Mouse (Mus musculus): Measurements from ENCODE around the gene Ndufc1. TPM values are rescaled to one million over a fixed set of nuclear protein-coding genes. Genes with fewer than 3 reads are reported as not detected.

The Ndufc1 gene
- total and polyA plus RNA-seq, 2 experiments from 2014 or later, result 78.2 to 871 TPM

DNA sequence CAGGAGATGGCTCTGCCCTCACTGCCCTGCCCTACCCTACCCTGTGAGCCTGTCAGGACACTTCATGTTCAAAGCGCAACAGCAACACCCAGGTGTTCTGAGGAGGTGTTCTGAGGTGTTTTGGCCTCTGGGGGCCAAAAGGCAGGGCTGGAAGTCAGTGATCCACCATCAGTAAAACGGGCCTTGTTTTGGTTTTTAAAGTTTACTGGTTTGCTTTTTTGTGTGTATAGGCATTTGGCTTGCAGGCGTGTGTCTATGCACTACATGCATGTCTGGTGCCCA, 30.2 kb downstream of the Ndufc1 start:
- H3K27ac ChIP-seq (ENCODE audit: low read depth, low read length), result no peak overlapping the region
- ATAC-seq, result no peak
- no peak overlapping the region for H3K9ac ChIP-seq
- no peak for DNase-seq
- WGBS, result 95% methylated on average over 3 of the region's 3 CpGs
- TF ChIP-seq CTCF (IDR thresholded peaks at IDR 0.05; ENCODE audit: low read depth), result no peak
- H3K4me2 ChIP-seq (ENCODE audit: low read depth), result no peak overlapping the region
- no peaks in the 10 kb centered on the region for H3K4me1 ChIP-seq (ENCODE audit: insufficient read depth)
- no peak overlapping the region for H3K4me3 ChIP-seq (ENCODE audit: low read depth, low read length)
- no peaks in the 10 kb centered on the region for H3K9me3 ChIP-seq (ENCODE audit: low read length)
- H3K27me3 ChIP-seq (ENCODE audit: insufficient read depth, low read length), result no peaks in the 10 kb centered on the region
- no peaks in the 10 kb centered on the region for H3K36me3 ChIP-seq (ENCODE audit: insufficient read depth)

DNA sequence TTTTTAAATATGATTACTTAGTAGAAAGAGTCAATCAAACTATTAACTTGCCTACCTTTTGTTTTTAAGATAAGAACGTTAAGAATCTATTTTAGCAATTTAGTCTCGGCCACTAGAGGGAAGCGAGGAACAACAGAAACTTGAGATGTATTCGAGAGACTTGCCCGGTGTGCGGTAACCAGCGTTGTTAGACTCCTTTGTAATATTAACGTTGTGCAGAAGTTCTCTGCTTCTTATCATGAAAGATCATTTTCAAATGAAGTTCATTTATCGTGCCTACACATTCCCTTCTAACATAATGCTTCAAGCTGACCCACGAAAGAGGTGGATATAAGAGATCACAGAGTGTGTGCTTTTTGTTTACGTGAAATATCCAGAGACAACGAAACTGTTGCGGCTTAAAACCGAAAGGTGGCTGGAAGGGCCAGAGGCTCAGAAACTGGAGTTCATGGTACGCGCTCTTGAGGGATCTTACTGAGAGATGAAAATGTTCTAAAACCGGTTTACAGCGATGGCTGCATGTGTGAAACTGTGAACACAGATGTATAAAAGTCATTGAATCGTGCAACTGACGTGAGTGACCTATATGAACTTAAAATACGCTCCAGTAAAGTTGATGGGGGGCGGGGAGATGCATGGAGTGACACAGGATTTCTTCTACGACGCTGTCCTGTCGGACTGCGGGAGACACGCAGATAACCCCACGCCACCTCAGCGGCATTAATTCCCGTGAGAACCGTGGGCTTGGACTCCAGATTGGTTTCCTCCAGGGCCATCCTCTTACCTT, 30.7 kb downstream of the Ndufc1 start:
- H3K9ac ChIP-seq, result no peak overlapping the region
- DNase-seq (peak; percentile 47), ATAC-seq (peak; percentile 59; the same call in 1 of the 2 replicates)
- no peak overlapping the region for H3K27ac ChIP-seq (ENCODE audit: low read depth, low read length)
- 48% methylated on average over 31 of the region's 31 CpGs for WGBS
- H3K36me3 ChIP-seq (ENCODE audit: insufficient read depth), result no peaks in the 10 kb centered on the region
- H3K4me3 ChIP-seq (ENCODE audit: low read depth, low read length), result no peak overlapping the region
- no peaks in the 10 kb centered on the region for H3K9me3 ChIP-seq (ENCODE audit: low read length)
- H3K27me3 ChIP-seq (ENCODE audit: insufficient read depth, low read length), result no peaks in the 10 kb centered on the region
- H3K4me1 ChIP-seq (ENCODE audit: insufficient read depth), result no peaks in the 10 kb centered on the region
- TF ChIP-seq CTCF (IDR thresholded peaks at IDR 0.05; ENCODE audit: low read depth), result peak; percentile 61
- H3K4me2 ChIP-seq (ENCODE audit: low read depth), result peak overlapping the region; percentile 27

DNA sequence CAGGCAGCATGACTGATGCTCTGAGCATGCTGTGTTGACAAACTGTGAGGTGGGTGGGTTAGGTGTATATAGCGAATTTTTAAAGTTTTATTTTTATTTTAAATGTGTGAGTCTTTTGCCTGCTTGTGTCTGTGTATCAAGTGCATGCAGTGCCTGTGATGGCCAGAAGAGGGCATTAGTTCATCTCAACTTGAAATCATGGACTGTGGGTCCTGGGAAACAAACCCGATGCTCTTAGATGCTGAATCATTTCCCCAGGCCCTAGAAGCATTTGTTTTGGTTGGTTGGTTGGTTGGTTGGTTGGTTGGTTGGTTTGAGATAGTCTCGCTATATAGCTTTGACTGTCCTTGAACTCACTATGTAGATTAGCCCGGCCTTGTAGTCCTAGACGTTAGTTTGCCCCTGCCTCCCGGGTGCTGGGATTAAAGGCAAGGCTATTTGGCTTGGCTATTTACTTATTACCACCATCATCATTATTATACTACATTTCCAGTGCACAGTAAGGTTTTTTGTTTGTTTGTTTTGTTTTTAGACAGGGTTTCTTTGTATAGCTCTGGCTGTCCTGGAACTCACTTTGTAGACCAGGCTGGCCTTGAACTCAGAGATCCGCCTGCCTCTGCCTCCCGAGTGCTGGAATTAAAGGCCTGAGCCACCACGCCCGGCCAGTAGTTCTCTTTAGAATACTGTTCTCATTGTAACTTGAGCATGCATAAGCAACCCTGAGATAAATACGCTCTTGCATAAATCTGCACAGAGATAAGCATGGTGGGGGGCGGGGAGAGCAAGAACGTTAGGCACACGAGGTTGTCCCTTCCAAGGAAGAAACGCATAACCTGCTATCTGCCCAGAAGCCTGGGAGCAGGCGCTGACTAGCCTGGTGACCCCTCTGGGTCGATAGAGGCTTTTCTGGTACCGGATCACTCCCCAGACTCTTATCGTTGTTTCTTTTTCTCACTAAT, 33.2 kb downstream of the Ndufc1 start:
- ATAC-seq, result no peak
- DNase-seq, result peak; percentile 17
- Histone ChIP-seq H3K4me2 (ENCODE audit: low read depth) (no peak overlapping the region), H3K27me3 (ENCODE audit: insufficient read depth, low read length) (no peaks in the 10 kb centered on the region), H3K27ac (ENCODE audit: low read depth, low read length) (no peak overlapping the region), H3K4me1 (ENCODE audit: insufficient read depth) (no peaks in the 10 kb centered on the region), H3K4me3 (ENCODE audit: low read depth, low read length) (no peak overlapping the region), H3K36me3 (ENCODE audit: insufficient read depth) (no peaks in the 10 kb centered on the region), H3K9me3 (ENCODE audit: low read length) (no peaks in the 10 kb centered on the region), H3K9ac (no peak overlapping the region)
- peak; percentile 67 for TF ChIP-seq CTCF (IDR thresholded peaks at IDR 0.05; ENCODE audit: low read depth)
- WGBS, result 86% methylated on average over 19 of the region's 19 CpGs

DNA sequence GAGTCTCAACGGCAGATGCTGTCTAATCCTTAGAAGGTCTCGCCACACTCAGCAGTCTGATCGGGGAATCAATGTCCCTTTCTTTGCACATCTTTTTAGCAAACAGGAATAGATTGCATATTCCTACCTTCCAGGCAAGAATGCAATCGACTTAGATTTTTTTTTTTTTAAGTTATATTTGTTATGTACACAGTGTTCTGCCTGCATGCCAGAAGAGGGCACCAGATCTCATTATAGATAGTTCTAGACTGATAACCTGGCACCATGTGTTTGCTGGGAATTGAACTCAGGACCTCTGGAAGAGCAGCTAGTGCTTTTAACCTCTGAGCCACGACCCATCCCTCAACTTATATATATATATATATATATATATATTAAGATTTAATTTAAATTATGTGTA, 35.2 kb downstream of the Ndufc1 start:
- H3K9ac ChIP-seq, result no peak overlapping the region
- no peak for DNase-seq
- H3K9me3 ChIP-seq (ENCODE audit: low read length), result no peaks in the 10 kb centered on the region
- H3K4me3 ChIP-seq (ENCODE audit: low read depth, low read length), result no peak overlapping the region
- WGBS, result 81% methylated on average over 5 of the region's 5 CpGs
- no peak overlapping the region for H3K27ac ChIP-seq (ENCODE audit: low read depth, low read length)
- TF ChIP-seq CTCF (IDR thresholded peaks at IDR 0.05; ENCODE audit: low read depth), result peak; percentile 36
- no peak for ATAC-seq
- no peak overlapping the region for H3K4me2 ChIP-seq (ENCODE audit: low read depth)
- H3K27me3 ChIP-seq (ENCODE audit: insufficient read depth, low read length), result no peaks in the 10 kb centered on the region
- H3K4me1 ChIP-seq (ENCODE audit: insufficient read depth), result no peaks in the 10 kb centered on the region
- H3K36me3 ChIP-seq (ENCODE audit: insufficient read depth), result no peaks in the 10 kb centered on the region

DNA sequence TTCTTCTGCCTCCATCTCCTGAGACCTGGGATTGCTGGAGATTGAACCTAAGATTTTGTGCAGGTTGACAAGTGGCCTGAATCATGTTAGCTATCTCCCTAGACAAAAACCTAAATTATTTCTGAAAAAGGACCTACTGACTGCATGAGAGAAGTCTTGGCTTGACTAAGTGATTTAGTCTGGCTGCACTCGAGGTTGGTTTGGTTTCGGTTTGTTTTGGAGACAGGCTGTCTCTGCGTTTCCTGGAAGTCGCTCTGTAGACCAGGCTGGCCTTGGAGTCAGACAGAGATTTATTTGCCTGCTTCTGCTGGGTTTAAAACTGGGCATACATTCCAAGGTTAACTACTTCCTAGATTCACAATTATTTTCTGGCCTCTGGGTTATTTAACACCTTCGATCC, 35.9 kb downstream of the Ndufc1 start:
- ATAC-seq (no peak), DNase-seq (no peak)
- Histone ChIP-seq H3K4me3 (ENCODE audit: low read depth, low read length) (no peak overlapping the region), H3K36me3 (ENCODE audit: insufficient read depth) (no peaks in the 10 kb centered on the region), H3K27me3 (ENCODE audit: insufficient read depth, low read length) (no peaks in the 10 kb centered on the region), H3K9ac (no peak overlapping the region), H3K27ac (ENCODE audit: low read depth, low read length) (no peak overlapping the region), H3K4me2 (ENCODE audit: low read depth) (no peak overlapping the region), H3K9me3 (ENCODE audit: low read length) (no peaks in the 10 kb centered on the region), H3K4me1 (ENCODE audit: insufficient read depth) (no peaks in the 10 kb centered on the region)
- WGBS, result 79% methylated on average over 5 of the region's 5 CpGs
- TF ChIP-seq CTCF (IDR thresholded peaks at IDR 0.05; ENCODE audit: low read depth), result no peak

DNA sequence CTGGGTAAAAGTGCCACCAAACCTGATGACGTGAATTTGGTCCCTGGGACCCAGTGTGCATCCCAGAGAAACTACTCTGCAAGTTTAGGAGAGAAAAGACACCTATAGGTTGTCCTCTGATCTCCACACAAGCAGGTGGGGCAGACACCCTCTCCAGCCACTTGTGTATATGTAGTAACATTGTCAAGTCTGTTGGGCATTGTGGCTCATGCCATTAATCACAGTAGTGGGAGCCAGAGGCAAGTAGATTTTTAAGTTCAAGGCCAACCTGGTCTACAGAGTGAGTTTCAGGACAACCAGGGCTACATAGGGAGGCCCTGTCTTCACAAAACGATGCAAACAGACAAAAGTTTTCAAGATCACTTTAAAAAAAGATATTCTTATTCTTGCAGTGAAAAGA, 37.0 kb downstream of the Ndufc1 start:
- Histone ChIP-seq H3K9me3 (ENCODE audit: low read length) (no peaks in the 10 kb centered on the region), H3K9ac (no peak overlapping the region), H3K4me3 (ENCODE audit: low read depth, low read length) (no peak overlapping the region), H3K4me1 (ENCODE audit: insufficient read depth) (no peaks in the 10 kb centered on the region), H3K4me2 (ENCODE audit: low read depth) (no peak overlapping the region), H3K27me3 (ENCODE audit: insufficient read depth, low read length) (no peaks in the 10 kb centered on the region), H3K27ac (ENCODE audit: low read depth, low read length) (no peak overlapping the region), H3K36me3 (ENCODE audit: insufficient read depth) (no peaks in the 10 kb centered on the region)
- ATAC-seq, result no peak
- 78% methylated on average over 2 of the region's 2 CpGs for WGBS
- no peak for DNase-seq
- no peak for TF ChIP-seq CTCF (IDR thresholded peaks at IDR 0.05; ENCODE audit: low read depth)

DNA sequence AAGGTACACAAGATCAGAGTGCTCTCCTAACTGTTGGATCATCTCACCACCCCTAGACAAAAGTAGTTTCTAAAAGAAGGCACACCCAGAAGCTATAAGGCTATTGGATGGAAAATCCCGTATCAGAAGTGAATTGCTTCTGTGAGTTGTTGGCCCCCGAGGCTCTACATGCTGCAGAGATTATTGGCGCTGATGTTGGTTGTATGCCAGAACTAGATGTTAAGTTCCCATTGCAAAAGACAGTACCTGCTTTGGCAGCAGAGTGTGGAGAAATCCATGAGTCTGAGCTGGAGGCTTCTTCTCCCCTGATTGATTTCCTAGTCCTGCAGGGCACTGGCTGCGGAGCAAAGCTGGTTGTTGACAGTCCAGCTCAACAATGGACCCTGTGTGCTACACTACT, 40.8 kb downstream of the Ndufc1 start:
- Histone ChIP-seq H3K9ac (no peak overlapping the region), H3K4me3 (ENCODE audit: low read depth, low read length) (no peak overlapping the region), H3K27ac (ENCODE audit: low read depth, low read length) (no peak overlapping the region), H3K27me3 (ENCODE audit: insufficient read depth, low read length) (no peaks in the 10 kb centered on the region), H3K4me2 (ENCODE audit: low read depth) (no peak overlapping the region), H3K36me3 (ENCODE audit: insufficient read depth) (no peaks in the 10 kb centered on the region), H3K9me3 (ENCODE audit: low read length) (no peaks in the 10 kb centered on the region), H3K4me1 (ENCODE audit: insufficient read depth) (0 out of 2 replicates have a peak, but pooled peaks cover 6% of the 10 kb centered on the region)
- TF ChIP-seq CTCF (IDR thresholded peaks at IDR 0.05; ENCODE audit: low read depth), result no peak
- WGBS, result 80% methylated on average over 4 of the region's 4 CpGs
- no peak for DNase-seq
- no peak for ATAC-seq
